Mouse (Mus musculus) urinary bladder, postnatal 10 days (tissue): ENCODE results near the gene Emd.

ENCODE experiments used
- DNase-seq: peaks from one replicate; pipeline ENCODE4 v3.0.0; 2022; ENCODE audit warnings: low spot score

The Emd gene

DNA sequence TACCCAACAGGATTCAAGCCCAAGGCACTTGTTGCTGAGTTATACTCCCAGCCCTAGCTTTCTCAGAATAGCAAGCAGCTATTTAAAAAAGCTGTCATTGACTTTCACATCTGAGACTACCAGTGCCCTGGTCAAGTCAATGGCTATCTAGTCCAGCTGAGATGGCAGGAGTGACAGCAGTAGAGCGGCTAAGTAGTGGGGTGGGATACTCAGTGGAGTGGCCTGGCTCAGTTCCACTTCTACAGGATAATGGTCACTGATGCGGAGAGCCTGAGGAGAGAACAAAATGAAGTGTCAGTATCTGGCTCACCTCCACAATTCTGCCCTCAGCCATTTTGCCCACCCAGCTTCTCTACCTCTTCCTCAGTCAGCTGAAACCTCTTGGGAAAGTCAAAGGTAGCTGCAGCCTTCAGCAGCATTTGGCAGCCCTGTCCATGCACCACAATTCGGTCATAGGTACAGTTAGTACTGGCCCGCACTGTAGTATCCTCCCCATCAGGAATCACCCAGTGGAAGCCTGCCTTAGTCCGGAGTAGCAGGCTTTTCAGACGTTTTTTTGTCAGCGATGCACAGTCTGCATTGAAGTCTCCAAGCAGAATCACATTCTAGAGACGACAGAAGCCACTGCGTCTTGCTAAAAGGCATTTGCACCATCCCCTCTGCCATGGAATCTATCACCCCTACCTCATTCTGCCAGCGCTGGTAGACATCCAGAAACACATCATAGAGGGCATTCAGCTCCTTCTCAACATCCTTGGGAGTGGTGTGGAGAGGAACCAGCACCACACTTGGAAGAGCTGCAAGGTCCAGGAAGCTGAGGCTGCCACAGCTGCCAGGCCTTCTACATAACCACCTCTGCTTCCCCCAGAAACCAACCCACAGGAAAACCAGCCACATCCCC lies 19.2 kb downstream of the Emd start:
- no peak for DNase-seq

DNA sequence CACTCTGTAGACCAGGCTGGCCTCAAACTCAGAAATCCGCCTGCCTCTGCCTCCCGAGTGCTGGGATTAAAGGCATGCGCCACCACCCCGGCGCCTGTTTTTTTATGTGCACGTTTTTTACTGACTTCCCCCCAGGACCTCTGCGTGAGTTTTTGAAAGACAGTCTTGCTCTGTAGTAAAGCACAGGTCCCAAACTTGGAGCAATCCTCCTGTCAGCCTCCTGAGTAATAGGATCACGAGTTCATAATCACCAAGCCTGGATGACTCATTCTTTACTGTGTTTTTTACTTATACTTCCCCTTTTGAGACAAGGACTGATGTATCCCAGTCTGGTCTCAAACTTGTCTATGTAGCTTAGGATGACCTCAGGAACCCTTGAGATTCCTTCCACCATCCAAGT lies 23.4 kb downstream of the Emd start:
- DNase-seq: no peak

DNA sequence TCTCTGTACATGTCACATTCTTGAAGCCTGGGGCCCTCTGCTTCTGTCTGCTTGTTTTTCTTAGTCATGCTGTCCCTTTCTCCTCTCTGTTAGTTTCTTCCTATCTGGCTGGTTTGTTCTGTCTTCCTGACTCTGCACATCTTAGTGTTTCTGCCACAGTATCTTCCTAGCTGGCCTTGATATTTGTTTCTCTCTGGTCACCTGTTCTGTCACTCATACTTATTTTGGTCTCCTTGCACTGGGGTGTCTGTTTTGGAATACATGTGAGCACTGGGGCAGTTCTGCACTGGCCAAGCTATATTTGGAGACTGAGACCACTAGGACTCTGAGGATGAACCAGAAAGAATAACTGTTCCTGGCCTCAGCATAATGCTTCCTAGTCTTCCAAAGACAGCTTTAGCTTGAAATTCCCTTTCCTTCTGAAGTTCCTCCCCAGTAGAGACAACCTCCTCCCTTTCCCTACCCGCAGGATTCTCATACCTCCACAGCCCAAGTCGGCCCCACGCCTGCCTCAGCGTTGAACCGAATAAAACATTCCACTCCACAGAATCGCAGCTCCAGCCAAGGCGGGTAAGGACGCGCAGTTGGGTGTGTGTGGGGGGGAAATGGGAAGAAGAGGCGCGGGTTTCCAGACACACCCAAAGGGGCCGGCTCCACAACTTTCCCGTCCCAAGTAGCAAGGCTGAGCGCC lies 26.7 kb downstream of the Emd start:
- DNase-seq: no peak

DNA sequence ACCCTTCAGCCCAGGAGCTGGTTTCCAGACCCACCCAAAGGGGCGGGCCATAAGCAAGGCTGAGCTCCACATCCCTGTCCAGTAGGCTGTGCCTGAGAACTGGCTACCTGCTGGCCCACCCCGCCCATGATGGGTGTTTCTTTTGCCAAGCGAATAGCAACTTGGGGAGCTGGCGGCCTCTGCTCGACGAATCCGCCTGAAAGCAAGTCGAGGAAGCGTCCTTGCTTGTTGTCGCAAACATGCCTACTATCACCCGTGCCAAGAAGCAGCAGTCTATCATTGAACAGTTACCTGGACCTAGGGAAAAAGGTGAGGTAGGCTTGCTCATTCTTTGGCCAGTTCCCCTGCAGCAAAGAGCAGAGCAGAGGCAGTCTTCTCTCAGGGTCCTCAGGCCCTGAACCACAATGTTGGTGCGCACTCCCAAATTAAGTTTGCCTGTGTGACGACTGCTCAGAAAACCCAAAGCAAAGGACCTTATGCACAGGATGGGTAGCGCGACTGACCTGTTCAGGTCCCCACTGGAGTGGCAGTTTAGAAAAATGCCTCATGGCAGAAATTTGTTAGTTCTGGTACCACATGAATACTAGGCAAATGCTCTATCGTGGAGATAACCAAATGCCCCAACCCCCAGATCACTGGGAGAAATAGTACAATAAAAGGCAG lies 27.4 kb downstream of the Emd start, which contains the start of the genes Taz and Dnase1l1:
Taz (plus strand) TSS at position 181 of the 663 bp plus-strand sequence.
Dnase1l1 (minus strand) TSS at position 606 of the 663 bp plus-strand sequence.
- peak; percentile 18 for DNase-seq

DNA sequence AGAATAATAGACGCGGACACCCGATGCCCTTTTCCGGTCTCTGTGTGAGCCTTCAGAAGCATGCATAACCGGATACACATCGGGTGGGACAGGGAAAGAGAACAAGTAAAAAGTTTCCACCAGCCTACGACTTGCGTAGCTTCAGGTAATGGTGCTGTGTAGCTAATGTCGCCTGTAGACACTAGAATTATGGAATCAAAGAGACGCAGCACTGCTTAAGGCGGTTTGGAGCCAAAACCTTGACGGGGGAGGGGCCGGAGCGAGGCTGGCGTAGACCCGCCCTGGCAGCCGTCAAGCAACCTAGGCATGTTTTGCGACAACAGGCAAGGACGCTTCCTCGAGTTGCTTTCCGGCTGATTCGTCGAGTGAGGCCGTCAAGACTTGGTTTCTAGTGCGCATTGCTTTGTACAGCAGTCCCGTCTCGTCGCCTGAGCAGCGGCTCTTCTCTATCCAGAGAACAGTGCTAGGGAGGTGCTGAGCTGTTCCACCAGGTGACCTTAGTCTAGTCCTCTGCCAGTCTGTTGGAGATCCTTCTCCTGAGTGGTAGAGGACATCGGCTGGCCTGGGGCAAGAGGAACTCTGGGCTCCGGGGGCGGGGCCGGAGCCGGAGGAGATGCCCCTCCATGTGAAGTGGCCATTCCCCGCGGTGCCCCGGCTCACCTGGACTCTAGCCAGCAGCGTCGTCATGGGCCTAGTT lies 28.1 kb downstream of the Emd start:
- peak; percentile 35 for DNase-seq

DNA sequence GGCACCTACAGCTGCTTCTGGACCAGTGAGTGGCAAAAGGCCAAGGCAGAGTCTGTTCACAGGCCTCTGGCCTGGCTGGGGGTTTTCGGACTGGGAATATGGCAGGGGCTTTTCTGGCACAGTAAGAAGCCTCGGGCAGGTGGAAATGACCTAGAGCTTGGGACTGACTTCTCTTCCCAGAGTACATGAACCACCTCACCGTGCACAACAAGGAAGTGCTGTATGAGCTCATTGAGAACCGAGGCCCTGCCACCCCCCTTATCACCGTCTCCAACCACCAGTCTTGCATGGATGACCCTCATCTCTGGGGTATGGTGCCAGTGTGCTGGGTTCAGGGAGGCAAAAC lies 28.6 kb downstream of the Emd start:
- no peak for DNase-seq

DNA sequence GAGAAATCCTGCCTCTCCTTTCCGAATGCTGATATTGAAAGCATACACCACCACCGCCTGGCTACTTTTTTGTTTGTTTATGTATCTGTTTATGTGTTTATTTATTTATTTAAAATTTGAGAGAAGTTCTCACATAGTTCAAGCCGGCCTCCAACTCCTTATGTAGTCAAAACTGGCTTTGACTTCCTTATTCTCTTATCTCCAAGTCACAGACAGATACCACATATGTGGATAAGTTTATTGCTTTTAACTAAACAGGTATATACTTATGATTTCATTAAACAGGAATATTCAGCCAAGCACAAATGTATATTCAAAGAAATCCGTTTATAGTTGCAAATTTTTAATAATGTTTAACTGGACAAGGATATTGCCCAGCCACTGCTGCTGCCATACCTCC lies 38.9 kb downstream of the Emd start:
- DNase-seq: no peak

DNA sequence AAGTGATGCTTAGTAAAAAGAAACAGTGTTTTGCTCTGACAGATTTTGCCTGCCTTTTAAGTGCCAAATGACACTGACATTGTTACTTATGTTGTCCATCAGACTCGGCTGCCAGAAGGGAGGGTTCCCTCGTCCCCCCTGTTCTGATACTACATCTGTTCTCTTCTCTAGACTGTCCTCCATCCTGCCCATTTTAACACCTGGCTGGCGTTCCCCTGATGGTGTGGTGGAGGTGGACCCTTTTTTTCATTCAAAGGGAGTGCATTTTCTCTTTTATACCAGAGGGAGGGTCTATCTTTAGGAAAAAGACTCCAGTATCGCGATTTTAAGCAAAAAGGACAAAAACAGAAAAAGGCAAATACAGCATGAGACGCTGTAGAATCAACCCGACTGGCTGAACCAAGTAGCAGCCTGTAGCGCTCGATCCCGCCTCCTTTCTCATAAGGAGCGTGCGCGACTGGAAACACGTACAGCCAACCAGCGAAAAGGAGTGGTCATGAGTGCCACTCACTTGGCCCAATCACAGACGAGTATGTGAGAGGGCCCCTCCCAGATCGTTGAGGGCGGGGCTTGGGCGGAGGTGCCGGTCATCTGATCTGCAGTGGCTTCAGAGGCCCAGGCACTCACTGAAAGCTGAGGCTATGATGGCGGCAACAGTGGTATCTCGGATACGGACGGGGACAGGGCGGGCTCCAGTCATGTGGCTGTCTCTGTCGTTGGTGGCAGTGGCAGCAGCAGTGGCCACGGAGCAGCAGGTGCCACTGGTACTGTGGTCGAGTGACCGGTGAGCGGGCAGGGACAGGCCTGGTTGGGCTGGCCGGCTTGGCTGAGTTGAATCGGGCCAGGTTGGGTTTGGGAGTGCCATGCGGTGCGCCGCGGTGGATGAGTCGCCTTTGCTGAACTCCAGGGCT lies 42.3 kb downstream of the Emd start, which contains the start of gene Atp6ap1:
Atp6ap1 (plus strand) TSS at position 560 of the 911 bp plus-strand sequence.
- peak; percentile 72 for DNase-seq

DNA sequence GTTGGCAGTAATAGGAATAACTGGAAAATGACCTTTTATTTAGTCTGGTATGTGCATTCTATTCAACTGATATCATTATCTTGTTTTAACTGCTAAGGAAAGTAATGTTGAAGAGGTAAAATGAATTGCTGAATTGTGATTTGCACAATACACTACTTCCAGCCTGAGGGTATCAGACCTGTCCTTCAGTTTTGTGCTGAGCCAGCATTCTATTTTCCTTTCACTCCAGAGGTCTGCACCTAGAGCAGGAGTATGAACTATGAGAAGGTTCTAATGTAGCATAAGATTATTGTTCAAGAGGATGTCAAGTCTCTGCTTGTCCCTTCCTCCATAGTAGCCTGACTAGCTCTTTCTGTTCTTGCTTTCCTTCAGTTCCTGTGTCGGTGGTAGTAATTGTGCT lies 43.9 kb downstream of the Emd start:
- DNase-seq: no peak

DNA sequence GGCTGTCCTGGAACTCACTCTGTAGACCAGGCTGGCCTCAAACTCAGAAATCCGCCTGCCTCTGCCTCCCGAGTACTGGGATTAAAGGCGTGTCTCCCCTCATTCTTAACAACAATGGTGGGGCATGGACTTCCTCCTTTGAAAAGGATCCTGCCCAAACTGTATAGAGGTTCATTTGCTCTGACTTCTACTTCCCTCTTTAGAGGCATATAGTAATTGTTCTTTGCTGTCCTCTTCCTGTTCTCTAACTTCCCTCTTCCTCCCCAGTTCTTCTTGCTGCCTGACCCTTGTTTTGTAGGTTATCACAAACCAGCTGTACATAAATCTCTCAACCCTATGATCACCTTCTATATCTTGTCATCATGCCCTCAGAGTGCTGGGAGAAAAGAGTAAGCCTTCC lies 45.2 kb downstream of the Emd start:
- no peak for DNase-seq

DNA sequence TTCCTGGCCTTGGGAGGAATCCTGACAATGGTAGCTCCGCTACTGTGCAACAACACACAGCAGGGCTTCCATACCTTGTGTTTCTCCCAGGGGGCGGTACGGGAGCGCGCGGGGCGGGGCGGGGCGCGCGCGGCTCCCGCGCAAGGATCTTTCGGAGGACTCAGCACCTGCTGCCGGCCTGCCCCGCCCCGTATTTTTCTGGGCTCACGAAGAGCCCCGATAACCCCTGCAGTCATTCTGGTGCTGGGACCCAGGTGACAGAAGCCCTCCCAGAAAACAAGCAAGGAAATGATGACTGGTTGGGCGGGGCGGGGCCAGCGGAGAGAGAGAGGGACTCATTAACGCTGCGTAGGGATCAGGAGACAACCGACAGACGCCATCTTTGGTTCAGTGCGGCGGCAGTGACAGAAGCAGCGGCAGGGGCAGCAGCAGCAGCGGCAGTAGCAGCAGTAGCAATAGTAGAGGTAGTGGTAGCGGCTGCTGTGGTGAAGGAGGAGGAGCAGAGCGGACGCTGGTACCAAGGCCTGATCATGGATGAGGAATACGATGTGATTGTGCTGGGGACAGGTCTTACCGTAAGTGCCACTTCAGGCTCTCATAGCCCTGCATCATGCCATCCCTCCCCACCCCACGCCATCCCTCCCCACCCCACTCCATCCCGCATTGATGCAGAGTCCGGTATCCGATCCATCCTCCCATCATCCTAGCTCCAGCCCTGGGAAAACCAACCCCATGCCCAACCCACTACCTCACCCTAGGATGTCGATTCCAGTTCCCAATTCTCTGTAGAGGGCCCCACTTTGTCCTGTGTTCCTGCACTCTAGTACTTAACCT lies 50.6 kb downstream of the Emd start, which contains the start of gene Gdi1:
Gdi1 (plus strand) TSS at position 132 of the 834 bp plus-strand sequence.
- DNase-seq: peak; percentile 15
